Mouse (Mus musculus): ENCODE measurements around the gene Sspo. TPM values are rescaled to one million over a fixed set of nuclear protein-coding genes. Genes with fewer than 3 reads are reported as not detected.

Gene Sspo
- polyA plus RNA-seq, 1 experiment from 2014 or later, result 0.42 TPM

DNA sequence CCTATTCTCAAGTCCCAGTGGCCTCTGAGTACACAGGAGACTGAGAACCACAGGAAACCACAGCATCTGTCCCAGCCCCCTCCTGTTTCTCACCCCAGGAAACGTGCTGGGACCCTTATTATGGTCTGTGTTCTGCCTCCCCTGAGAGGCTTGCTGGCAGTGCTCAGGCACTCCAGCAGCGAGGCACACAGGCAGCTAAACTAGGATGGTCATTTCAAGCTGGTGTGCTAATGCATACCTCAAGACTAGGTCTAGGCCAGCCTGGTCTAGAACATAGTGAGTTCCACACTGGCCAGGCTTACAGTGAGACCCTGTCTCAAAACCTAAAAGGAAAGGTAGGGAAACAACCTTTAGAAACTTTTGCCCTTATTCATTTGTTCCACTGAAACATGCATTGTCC lies 27.4 kb upstream of the Sspo start:
- Histone ChIP-seq H3K27ac (no peak overlapping the region), H3K27me3 (no peaks in the 10 kb centered on the region), H3K36me3 (peaks cover 30% of the 10 kb centered on the region), H3K4me1 (peaks cover 12% of the 10 kb centered on the region), H3K4me2 (replicated peaks) (no peak overlapping the region), H3K9me3 (no peaks in the 10 kb centered on the region), H3K9ac (no peak overlapping the region), H3K4me3 (no peak overlapping the region)
- no peak for ATAC-seq (ENCODE audit: insufficient number of reproducible peaks, insufficient read depth, low FRiP score, low TSS enrichment)
- WGBS, result 17% methylated on average over 2 of the region's 2 CpGs

DNA sequence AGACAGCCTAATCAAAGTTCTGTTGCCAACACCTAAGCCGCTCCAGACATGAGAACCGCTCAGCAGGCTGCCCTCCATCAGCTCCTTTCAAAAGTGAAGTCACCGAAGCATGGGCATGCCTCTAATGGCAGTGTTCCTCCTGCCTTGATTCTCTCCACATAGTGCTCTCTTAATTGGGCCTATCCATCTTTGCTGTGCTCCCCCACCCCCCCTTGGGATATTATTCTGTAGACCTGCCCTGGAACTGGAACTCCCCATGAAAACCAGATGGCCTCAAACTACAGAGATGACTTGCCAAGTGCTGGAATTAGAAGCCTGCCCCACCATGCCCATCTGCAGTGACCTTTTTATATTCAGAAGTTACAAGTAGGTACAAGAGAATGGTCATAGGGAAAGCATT lies 24.7 kb upstream of the Sspo start:
- no peaks in the 10 kb centered on the region for H3K9me3 ChIP-seq
- no peak overlapping the region for H3K27ac ChIP-seq
- no peak overlapping the region for H3K4me3 ChIP-seq
- H3K4me2 ChIP-seq (replicated peaks), result no peak overlapping the region
- WGBS, result 76% methylated on average over 3 of the region's 3 CpGs
- 0 out of 2 replicates have a peak, but pooled peaks cover 6% of the 10 kb centered on the region for H3K36me3 ChIP-seq
- no peak for ATAC-seq (ENCODE audit: insufficient number of reproducible peaks, insufficient read depth, low FRiP score, low TSS enrichment)
- H3K4me1 ChIP-seq, result peaks cover 12% of the 10 kb centered on the region
- H3K9ac ChIP-seq, result no peak overlapping the region
- H3K27me3 ChIP-seq, result no peaks in the 10 kb centered on the region

DNA sequence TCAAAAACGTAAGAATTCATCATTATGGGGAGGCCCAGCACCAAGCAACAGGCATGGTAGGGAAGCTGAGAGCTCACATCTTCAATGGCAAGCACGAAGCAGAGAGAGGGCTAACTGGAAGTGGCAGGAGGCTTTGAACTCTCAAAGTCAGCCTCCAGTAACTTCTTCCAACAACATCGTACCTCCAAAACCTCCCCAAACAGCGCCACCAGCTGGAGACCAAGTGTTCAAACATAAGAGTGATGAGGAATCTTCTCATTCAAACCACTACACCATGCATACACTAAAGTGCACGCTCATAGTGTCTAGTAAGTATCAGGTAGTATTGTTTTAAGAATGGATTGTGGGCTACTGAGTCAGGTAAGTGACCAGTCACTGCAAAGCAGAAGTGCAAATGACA lies 24.0 kb upstream of the Sspo start:
- Histone ChIP-seq H3K27ac (no peak overlapping the region), H3K4me1 (peaks cover 12% of the 10 kb centered on the region), H3K27me3 (no peaks in the 10 kb centered on the region), H3K9ac (no peak overlapping the region), H3K9me3 (no peaks in the 10 kb centered on the region), H3K36me3 (no peaks in the 10 kb centered on the region), H3K4me2 (replicated peaks) (no peak overlapping the region), H3K4me3 (no peak overlapping the region)
- no peak for ATAC-seq (ENCODE audit: insufficient number of reproducible peaks, insufficient read depth, low FRiP score, low TSS enrichment)
- 68% methylated on average over 5 of the region's 5 CpGs for WGBS

DNA sequence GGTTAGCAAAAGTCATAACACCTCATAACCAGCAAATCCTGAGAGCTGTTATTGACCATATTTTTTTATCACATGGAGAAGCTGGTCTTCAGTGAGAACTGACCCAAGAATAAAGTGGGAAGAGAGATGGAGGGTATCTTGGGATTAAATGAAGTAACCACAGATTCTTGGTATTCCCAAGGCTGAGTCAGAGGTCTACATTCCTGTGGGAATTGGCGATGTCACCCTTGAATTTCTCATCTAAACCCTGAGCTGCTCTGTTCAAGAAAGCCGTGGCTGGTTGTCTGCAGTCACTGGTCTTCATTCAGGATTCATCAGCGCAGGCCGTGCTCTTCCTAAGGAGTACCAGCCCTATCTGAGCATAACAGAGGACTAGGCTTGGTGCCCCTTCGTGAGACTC lies 21.1 kb upstream of the Sspo start:
- no peak overlapping the region for H3K4me3 ChIP-seq
- peaks cover 7% of the 10 kb centered on the region; the same call in 1 of the 2 replicates for H3K4me1 ChIP-seq
- no peak overlapping the region for H3K27ac ChIP-seq
- H3K9ac ChIP-seq, result no peak overlapping the region
- no peak for ATAC-seq (ENCODE audit: insufficient number of reproducible peaks, insufficient read depth, low FRiP score, low TSS enrichment)
- no peaks in the 10 kb centered on the region for H3K9me3 ChIP-seq
- WGBS, result 79% methylated on average over 5 of the region's 5 CpGs
- no peaks in the 10 kb centered on the region for H3K36me3 ChIP-seq
- H3K4me2 ChIP-seq (replicated peaks), result no peak overlapping the region
- H3K27me3 ChIP-seq, result no peaks in the 10 kb centered on the region

DNA sequence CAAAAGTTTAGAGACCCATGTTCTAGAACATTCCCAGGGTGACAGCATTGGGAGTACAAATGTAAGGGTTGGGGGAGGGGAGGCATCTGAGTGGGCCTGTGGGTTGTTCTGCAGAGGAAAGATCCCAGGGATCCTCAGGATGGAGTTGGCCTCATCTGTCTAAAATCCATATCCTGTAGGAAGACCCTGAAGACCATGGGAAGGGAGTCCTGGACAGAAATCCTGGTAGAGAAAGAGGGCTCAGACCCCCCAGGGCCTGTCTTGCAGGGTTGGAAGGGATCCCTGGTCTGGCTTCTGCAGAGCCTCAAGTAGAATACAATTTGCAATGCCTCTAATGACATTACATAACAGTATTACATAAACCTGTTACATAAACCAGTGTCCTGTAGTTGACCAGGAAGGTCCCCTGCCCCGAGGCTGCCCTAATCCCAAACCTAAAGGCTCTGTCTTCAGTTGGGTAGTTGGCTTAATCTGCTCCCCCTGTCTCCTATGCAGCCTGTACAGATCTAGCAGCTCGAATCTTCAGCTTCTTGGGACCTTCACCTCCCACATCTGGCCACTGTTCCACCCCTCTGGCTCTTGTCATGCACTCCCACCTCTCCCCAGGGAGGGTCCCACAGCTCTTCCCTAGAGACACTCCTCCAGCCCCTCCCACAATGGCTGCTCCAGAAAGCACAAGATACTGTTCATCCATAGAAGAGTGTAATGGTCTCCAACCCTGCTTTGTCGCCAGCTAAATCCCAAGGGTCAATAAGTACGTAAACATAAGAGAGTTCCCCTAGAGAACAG lies 19.1 kb upstream of the Sspo start:
- H3K9me3 ChIP-seq, result no peaks in the 10 kb centered on the region
- no peak overlapping the region for H3K27ac ChIP-seq
- H3K4me1 ChIP-seq, result no peaks in the 10 kb centered on the region
- WGBS, result 65% methylated on average over 4 of the region's 4 CpGs
- H3K4me2 ChIP-seq (replicated peaks), result no peak overlapping the region
- H3K9ac ChIP-seq, result no peak overlapping the region
- no peak overlapping the region for H3K4me3 ChIP-seq
- no peaks in the 10 kb centered on the region for H3K27me3 ChIP-seq
- ATAC-seq (ENCODE audit: insufficient number of reproducible peaks, insufficient read depth, low FRiP score, low TSS enrichment), result no peak
- no peaks in the 10 kb centered on the region for H3K36me3 ChIP-seq

DNA sequence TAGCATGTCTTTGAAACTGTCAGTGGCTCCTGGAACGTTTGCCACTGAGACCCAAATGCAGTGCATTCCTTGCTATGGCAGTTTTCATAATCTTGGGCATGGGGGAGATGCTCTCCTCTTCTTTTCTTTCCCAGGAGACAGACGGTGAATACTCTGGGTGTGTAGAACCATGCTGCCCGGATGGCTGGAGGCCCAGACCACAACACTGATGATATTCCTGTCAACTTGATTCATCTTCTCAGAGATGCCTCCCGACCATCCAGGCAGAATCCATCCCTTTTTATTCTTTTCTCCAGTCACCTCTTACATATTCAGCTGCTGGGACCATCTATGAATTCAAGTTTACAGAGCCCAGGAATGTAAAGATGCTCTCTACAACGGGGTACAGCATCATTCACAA lies 17.3 kb upstream of the Sspo start:
- Histone ChIP-seq H3K4me2 (replicated peaks) (no peak overlapping the region), H3K36me3 (no peaks in the 10 kb centered on the region), H3K4me1 (peaks cover 8% of the 10 kb centered on the region; the same call in 1 of the 2 replicates), H3K4me3 (no peak overlapping the region), H3K9ac (no peak overlapping the region), H3K27ac (no peak overlapping the region), H3K27me3 (no peaks in the 10 kb centered on the region), H3K9me3 (no peaks in the 10 kb centered on the region)
- WGBS, result 74% methylated on average over 5 of the region's 5 CpGs
- no peak for ATAC-seq (ENCODE audit: insufficient number of reproducible peaks, insufficient read depth, low FRiP score, low TSS enrichment)

DNA sequence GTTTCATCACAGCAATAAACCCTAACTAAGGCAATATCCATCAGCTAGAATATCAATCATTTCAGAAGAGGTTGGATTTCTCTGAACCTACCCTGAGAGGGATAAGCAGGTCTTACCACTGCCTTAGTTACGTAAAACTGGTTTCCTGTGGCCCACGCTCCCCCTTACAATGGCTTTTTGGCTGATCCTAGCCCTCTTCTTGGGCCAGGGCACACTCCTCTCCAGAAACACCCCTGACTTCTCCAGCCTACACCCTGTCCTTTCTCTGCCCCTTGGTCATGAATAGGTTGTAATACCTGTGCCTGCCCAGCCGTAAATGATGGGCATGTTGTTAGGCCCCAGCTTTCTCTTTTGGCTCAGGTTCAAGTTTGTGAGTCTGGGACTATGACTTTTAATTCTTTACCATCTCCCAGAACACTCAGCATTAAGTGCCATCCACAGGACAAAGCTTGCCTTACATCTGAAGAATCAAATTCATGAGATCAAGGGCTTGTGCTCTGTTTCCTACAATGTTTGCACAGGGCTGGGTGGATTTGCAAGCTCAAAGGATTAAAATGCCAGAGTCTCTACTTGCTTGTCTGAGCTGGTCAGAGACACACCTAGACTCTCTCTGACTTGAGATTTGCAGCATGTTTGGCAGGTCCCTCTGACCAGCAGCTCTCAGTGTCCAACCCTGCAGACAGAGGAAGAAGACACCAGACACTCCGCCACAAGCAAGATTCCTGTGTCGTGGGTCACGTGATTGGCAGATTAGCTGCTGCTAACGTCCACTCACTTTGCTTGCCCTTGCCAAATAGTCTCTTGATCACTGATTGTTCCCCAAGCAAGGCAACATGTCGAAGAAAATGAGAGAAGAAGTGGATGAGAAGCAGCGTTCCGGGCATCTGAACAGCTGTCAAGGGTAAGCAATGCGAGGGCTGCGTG lies 14.9 kb upstream of the Sspo start:
- H3K4me3 ChIP-seq, result no peak overlapping the region
- no peaks in the 10 kb centered on the region for H3K9me3 ChIP-seq
- peaks cover 14% of the 10 kb centered on the region for H3K36me3 ChIP-seq
- 59% methylated on average over 12 of the region's 12 CpGs for WGBS
- peaks cover 16% of the 10 kb centered on the region; the same call in 1 of the 2 replicates for H3K4me1 ChIP-seq
- H3K27ac ChIP-seq, result peak overlapping the region; percentile 12; the same call in 1 of the 2 replicates
- no peak overlapping the region for H3K4me2 ChIP-seq (replicated peaks)
- no peak for ATAC-seq (ENCODE audit: insufficient number of reproducible peaks, insufficient read depth, low FRiP score, low TSS enrichment)
- H3K27me3 ChIP-seq, result peaks cover 5% of the 10 kb centered on the region
- H3K9ac ChIP-seq, result no peak overlapping the region

DNA sequence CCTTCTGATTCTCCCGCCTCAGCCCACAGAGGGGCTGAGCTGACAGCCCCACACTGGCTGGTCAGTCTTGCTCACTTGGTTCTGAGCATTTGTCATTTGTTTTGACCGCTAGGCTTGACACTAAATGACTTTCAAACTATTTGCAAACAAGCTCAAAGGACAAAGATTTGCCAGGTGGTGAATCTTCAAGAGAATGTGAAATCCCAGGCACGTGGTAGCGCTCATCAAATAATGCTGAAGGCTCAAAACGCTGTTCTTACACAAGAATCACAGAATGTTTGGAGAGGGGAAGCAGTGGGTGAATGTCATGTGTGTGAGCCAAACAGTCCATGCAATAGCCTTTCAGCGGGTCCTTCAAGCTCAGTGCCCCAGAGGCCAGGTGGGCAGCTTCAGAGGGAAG lies 13.4 kb upstream of the Sspo start:
- H3K4me1 ChIP-seq, result peaks cover 31% of the 10 kb centered on the region
- H3K9me3 ChIP-seq, result no peaks in the 10 kb centered on the region
- peaks cover 20% of the 10 kb centered on the region for H3K27me3 ChIP-seq
- no peak for ATAC-seq (ENCODE audit: insufficient number of reproducible peaks, insufficient read depth, low FRiP score, low TSS enrichment)
- 65% methylated on average over 6 of the region's 6 CpGs for WGBS
- no peak overlapping the region for H3K4me2 ChIP-seq (replicated peaks)
- no peak overlapping the region for H3K9ac ChIP-seq
- no peak overlapping the region for H3K4me3 ChIP-seq
- H3K27ac ChIP-seq, result no peak overlapping the region; the same call in 1 of the 2 replicates
- peaks cover 25% of the 10 kb centered on the region for H3K36me3 ChIP-seq

DNA sequence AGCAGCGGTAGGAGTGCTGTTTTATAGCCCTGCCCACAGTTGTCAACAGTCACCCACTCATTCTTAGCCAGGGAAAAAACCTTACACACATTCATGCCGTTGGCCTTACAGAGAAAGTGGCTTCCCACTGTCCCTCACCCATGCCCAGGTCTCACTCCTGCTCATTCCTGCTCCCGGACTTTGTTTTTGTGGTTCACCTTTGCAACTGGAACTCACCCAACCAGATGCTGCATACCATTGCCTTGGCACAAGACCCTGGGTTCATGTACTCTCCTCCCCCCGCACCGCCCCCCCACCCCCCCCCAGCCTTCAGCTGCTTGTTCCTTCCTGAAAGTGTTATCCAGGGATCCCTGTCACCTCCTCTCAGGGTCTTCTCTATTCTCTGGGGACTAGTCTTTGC lies 12.9 kb upstream of the Sspo start:
- no peak overlapping the region for H3K27ac ChIP-seq

DNA sequence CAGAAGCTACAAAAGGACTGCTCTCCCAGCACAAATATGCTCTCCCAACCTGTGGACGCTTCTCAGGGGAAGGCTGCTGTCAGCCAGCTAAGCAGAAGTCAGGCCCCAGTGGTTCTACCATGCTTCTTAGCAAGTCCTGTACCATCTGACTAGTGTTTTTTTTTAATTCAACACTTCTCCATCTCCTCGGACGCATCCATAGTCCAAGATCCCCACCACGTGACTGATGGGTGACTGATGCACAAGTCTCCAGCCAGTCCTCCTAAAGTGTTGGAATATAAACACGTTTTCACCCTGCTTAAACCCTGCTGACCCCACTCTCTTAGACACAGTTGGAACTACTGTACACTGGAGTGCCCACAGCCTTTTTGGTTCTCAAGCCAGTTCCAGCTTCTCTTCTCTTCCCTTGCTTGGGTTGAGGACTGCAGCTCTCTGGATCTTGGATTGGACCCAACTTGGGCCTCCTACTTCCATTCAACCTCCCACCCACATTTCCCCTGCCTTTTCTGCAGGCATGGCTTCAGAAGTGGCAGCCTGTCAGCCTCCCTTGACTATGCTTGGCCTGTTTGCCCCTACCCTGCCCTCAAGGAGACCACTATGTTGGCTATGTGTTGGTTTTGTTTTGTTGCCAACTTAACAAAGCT lies 12.2 kb upstream of the Sspo start:
- Histone ChIP-seq H3K4me3 (no peak overlapping the region), H3K36me3 (peaks cover 31% of the 10 kb centered on the region), H3K27ac (no peak overlapping the region), H3K9me3 (no peaks in the 10 kb centered on the region), H3K4me2 (replicated peaks) (no peak overlapping the region), H3K9ac (no peak overlapping the region), H3K4me1 (peaks cover 43% of the 10 kb centered on the region), H3K27me3 (peaks cover 26% of the 10 kb centered on the region)
- ATAC-seq (ENCODE audit: insufficient number of reproducible peaks, insufficient read depth, low FRiP score, low TSS enrichment), result no peak
- 81% methylated on average over 5 of the region's 5 CpGs for WGBS

More for the DNA sequence above, 12.9 kb upstream of the Sspo start:
- Histone ChIP-seq H3K27me3 (peaks cover 25% of the 10 kb centered on the region), H3K9me3 (no peaks in the 10 kb centered on the region), H3K4me1 (peaks cover 36% of the 10 kb centered on the region), H3K4me2 (replicated peaks) (no peak overlapping the region), H3K4me3 (no peak overlapping the region), H3K36me3 (peaks cover 29% of the 10 kb centered on the region), H3K9ac (no peak overlapping the region)
- 56% methylated on average over 5 of the region's 5 CpGs for WGBS
- no peak for ATAC-seq (ENCODE audit: insufficient number of reproducible peaks, insufficient read depth, low FRiP score, low TSS enrichment)

DNA sequence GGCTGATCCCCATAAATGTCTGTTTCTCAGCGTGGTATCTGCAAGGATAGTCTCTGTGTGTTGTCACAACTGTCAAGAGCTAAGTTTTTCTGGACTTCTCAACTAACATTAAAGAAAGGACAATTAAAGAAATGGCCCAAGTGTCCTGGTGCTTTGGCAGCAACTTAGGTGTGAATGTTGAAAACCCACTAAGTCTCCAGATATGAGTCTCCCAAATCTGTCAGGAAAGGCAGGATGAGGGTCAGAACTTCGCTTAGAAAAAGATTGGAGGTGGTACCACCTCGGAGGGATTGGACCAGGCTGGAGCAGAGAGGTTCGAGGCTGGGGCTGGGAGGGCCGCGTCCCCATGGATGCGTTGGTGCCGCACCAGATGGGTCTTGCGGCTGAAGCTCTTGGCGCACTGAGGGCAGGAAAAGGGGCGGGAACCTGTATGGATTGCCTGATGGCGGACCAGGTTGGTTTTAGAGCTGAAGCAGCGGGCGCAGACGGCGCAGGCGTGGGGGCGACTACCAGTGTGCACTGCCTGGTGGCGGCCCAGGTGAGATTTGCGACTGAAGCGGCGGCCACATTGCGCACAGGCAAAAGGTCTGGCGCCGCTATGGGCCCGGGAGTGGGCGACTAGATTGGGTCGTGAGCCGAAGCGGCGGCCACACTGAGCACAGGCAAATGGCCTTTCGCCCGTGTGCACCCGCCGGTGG lies 10.2 kb upstream of the Sspo start:
- H3K36me3 ChIP-seq, result peaks cover 48% of the 10 kb centered on the region
- H3K9ac ChIP-seq, result peak overlapping the region; percentile 35; the same call in 1 of the 2 replicates
- H3K4me3 ChIP-seq, result no peak overlapping the region
- H3K4me2 ChIP-seq (replicated peaks), result no peak overlapping the region; the same call in 1 of the 2 replicates
- no peak for ATAC-seq (ENCODE audit: insufficient number of reproducible peaks, insufficient read depth, low FRiP score, low TSS enrichment)
- H3K27me3 ChIP-seq, result peaks cover 26% of the 10 kb centered on the region
- no peaks in the 10 kb centered on the region for H3K9me3 ChIP-seq
- WGBS, result 42% methylated on average over 35 of the region's 35 CpGs
- H3K27ac ChIP-seq, result no peak overlapping the region
- H3K4me1 ChIP-seq, result peaks cover 50% of the 10 kb centered on the region
